Mouse (Mus musculus) ES-Bruce4 (cell line): ENCODE results near the gene Sntb2. TPM values are rescaled to one million over a fixed set of nuclear protein-coding genes. Genes with fewer than 3 reads are reported as not detected.

Experiments used
- H3K27ac ChIP-seq: 2 replicates; pipeline ENCODE4 v1.5.1; 2012; ENCODE audit warnings: low read length, inconsistent platforms; ENCODE audit not compliant: insufficient read depth
- H3K27me3 ChIP-seq: 2 replicates; pipeline ENCODE4 v1.6.1; 2012; ENCODE audit warnings: mild to moderate bottlenecking, low read length, inconsistent platforms; ENCODE audit not compliant: control insufficient read depth, poor library complexity, insufficient read depth, severe bottlenecking
- H3K36me3 ChIP-seq: 2 replicates; pipeline ENCODE4 v1.6.1; 2012; ENCODE audit warnings: inconsistent platforms, mild to moderate bottlenecking, low read length, moderate library complexity; ENCODE audit not compliant: control insufficient read depth, poor library complexity, insufficient read depth, severe bottlenecking
- H3K4me1 ChIP-seq: one replicate; pipeline ENCODE4 v1.8.1; 2011; ENCODE audit warnings: low read length; ENCODE audit not compliant: control insufficient read depth, insufficient read depth
- H3K4me3 ChIP-seq: 2 replicates; pipeline ENCODE4 v1.5.1; 2011; ENCODE audit warnings: low read depth, mild to moderate bottlenecking, low read length
- H3K9ac ChIP-seq: 2 replicates; pipeline ENCODE4 v1.6.1; 2012; ENCODE audit warnings: low read depth, mild to moderate bottlenecking, inconsistent platforms; ENCODE audit not compliant: poor library complexity, severe bottlenecking
- H3K9me3 ChIP-seq: replicated peaks from 2 replicates; pipeline ENCODE4 v1.6.1; 2012; ENCODE audit warnings: mild to moderate bottlenecking, low read length, inconsistent platforms; ENCODE audit not compliant: control insufficient read depth, poor library complexity, insufficient read depth, severe bottlenecking
- CTCF ChIP-seq: IDR thresholded peaks from one replicate; pipeline ENCODE4 v1.8.1; 2011; ENCODE audit warnings: low read depth, low read length
- EP300 ChIP-seq: IDR thresholded peaks from 2 replicates; pipeline ENCODE4 v1.6.1; 2011; ENCODE audit warnings: low read depth, low read length; ENCODE audit not compliant: insufficient read depth
- POLR2A ChIP-seq: IDR thresholded peaks from one replicate; pipeline ENCODE4 v1.8.1; 2011; ENCODE audit warnings: low read length; ENCODE audit not compliant: insufficient read depth
- polyA plus RNA-seq: library from polyadenylated mRNA; stranded (reverse); fragments of >200 nt; gene quantifications from 2 replicates; pipeline ENCODE4 v1.2.4, GENCODE M21; 2011; ENCODE audit warnings: low read depth; ENCODE audit not compliant: missing spikeins, insufficient read depth, insufficient read length

The Sntb2 gene
- polyA plus RNA-seq, 1 experiment: 26.5 TPM

- no peaks in the 10 kb centered on the region for H3K27me3 ChIP-seq
- TF ChIP-seq CTCF (no peak), POLR2A (no peak), EP300 (no peak)
- H3K4me3 ChIP-seq: no peak within 1 kb of the TSS
- H3K36me3 ChIP-seq: 0 out of 2 replicates have a peak, but pooled peaks cover under 1% of the 10 kb centered on the region
- peaks cover 1% of the 10 kb centered on the region for H3K4me1 ChIP-seq
- H3K9ac ChIP-seq: no peak within 1 kb of the TSS
- H3K9me3 ChIP-seq: no peaks in the 10 kb centered on the region
- no peak within 1 kb of the TSS for H3K27ac ChIP-seq
Observed at GRCm38 (mm10) chr8:107065511-107066496, 130.3 kb downstream of the Sntb2 start, which contains the start of gene Tmed6. Gene Tmed6, minus strand, starts transcription at chr8:107065644.

Other genes with a start within 250 kb of the Sntb2 start
- gene Has3, start 65.5 kb upstream of the Sntb2 start, polyA plus RNA-seq: 0.18 and 0.46 TPM in 2 replicates
- 109 and 113 TPM in 2 replicates for gene Utp4, start 42.1 kb upstream of the Sntb2 start, polyA plus RNA-seq
- gene Vps4a, start 95.5 kb downstream of the Sntb2 start, polyA plus RNA-seq: 27.4 and 28.1 TPM in 2 replicates
- 3.3 and 5.7 TPM in 2 replicates for gene Pdf, start 112.9 kb downstream of the Sntb2 start, polyA plus RNA-seq
- 20.0 and 21.4 TPM in 2 replicates for gene Cog8, start 120.9 kb downstream of the Sntb2 start, polyA plus RNA-seq
- 130 and 156 TPM in 2 replicates for gene Nip7, start 121.1 kb downstream of the Sntb2 start, polyA plus RNA-seq
- gene Tmed6, start 129.9 kb downstream of the Sntb2 start, polyA plus RNA-seq: not detected in 2 replicates
- gene Terf2, start 160.8 kb downstream of the Sntb2 start, polyA plus RNA-seq: 40.8 and 48.6 TPM in 2 replicates
- gene Cyb5b, start 214.9 kb downstream of the Sntb2 start, polyA plus RNA-seq: 102 and 105 TPM in 2 replicates